Mouse (Mus musculus) hindbrain, embryonic 14.5 days (tissue): ENCODE data around the gene Pdia2. TPM values are rescaled to one million over a fixed set of nuclear protein-coding genes. Genes with fewer than 3 reads are reported as not detected.

Experiments
- ATAC-seq: fragments of 200-750 bp; cut with Nextera tagmentation; 2 replicates; pipeline ENCODE4 v1.8.0; 2017; ENCODE audit warnings: moderate number of reproducible peaks, mild to moderate bottlenecking, moderate TSS enrichment, moderate library complexity; ENCODE audit not compliant: low FRiP score
- DNase-seq: peaks from one replicate; pipeline ENCODE4 v3.0.0-alpha.2; 2015; ENCODE audit warnings: low spot score
- H3K27ac ChIP-seq: fragments of 300-500 bp; sonication (generic); 2 replicates; pipeline ENCODE4 v1.5.1; 2014; ENCODE audit warnings: mild to moderate bottlenecking, moderate library complexity
- H3K27me3 ChIP-seq: fragments of 300-500 bp; sonication (generic); 2 replicates; pipeline ENCODE4 v1.6.1; 2014; ENCODE audit warnings: mild to moderate bottlenecking, low read length, mixed read lengths; ENCODE audit not compliant: control insufficient read depth, insufficient read depth
- H3K36me3 ChIP-seq: fragments of 300-500 bp; sonication (generic); replicated peaks from 2 replicates; pipeline ENCODE4 v1.6.1; 2014; ENCODE audit not compliant: control insufficient read depth, insufficient read depth
- H3K4me1 ChIP-seq: fragments of 300-500 bp; sonication (generic); replicated peaks from 2 replicates; pipeline ENCODE4 v1.6.1; 2014; ENCODE audit warnings: antibody characterized with exemption, low read length, mixed read lengths; ENCODE audit not compliant: control insufficient read depth, insufficient read depth
- H3K4me2 ChIP-seq: fragments of 300-500 bp; sonication (generic); replicated peaks from 2 replicates; pipeline ENCODE4 v1.6.1; 2014; ENCODE audit warnings: mild to moderate bottlenecking, moderate library complexity
- H3K4me3 ChIP-seq: fragments of 300-500 bp; sonication (generic); replicated peaks from 2 replicates; pipeline ENCODE4 v1.5.1; 2014; ENCODE audit warnings: mild to moderate bottlenecking, low read length
- H3K9ac ChIP-seq: fragments of 300-500 bp; sonication (generic); 2 replicates; pipeline ENCODE4 v1.6.1; 2014
- H3K9me3 ChIP-seq: fragments of 300-500 bp; sonication (generic); 2 replicates; pipeline ENCODE4 v1.6.1; 2016; ENCODE audit warnings: low read length; ENCODE audit not compliant: control insufficient read depth
- WGBS: fragments of 180-500 bp; shearing (Covaris S2); extraction: QIAGEN DNeasy Blood & Tissue Kit; methylation state at CpG from one replicate; pipeline ENCODE4 v1.1.7; 2014; 5-methylcytosine and 5-hydroxymethylcytosine counted together
- polyA plus RNA-seq: library from polyadenylated mRNA; unstranded; fragments of >200 nt; fragmentation: Nextera tagmentation; extraction: Ambion mirVana; gene quantifications from 2 replicates; pipeline ENCODE4 v1.2.1, GENCODE M21; 2014

Gene Pdia2
- 0.28 TPM in 1 of 2 replicates, not detected in the other for polyA plus RNA-seq

GRCm38 (mm10) chr17:26198892-26199291 is at the start of gene Pdia2:
Gene Pdia2, minus strand, starts transcription at chr17:26199087.
- Histone ChIP-seq H3K27me3 (peaks cover 48% of the 10 kb centered on the region), H3K4me1 (peaks cover 15% of the 10 kb centered on the region), H3K27ac (no peak within 1 kb of the TSS), H3K36me3 (peaks cover 42% of the 10 kb centered on the region), H3K4me3 (peak within 1 kb of the TSS; percentile 64; the same call in 1 of the 2 replicates), H3K9me3 (no peaks in the 10 kb centered on the region), H3K4me2 (peak within 1 kb of the TSS; percentile 96; the same call in 1 of the 2 replicates), H3K9ac (no peak within 1 kb of the TSS)
- no peak for DNase-seq
- no peak for ATAC-seq
- WGBS, result 81% methylated on average over 4 of the region's 4 CpGs

- H3K4me1 ChIP-seq, result peaks cover 10% of the 10 kb centered on the region; the same call in 1 of the 2 replicates
- peak within 1 kb of the TSS; percentile 69 for H3K9ac ChIP-seq
- H3K27me3 ChIP-seq, result no peaks in the 10 kb centered on the region
- H3K4me2 ChIP-seq, result peak within 1 kb of the TSS; percentile 74
- peak within 1 kb of the TSS; percentile 69 for H3K4me3 ChIP-seq
- DNase-seq, result peak; percentile 92
- no peaks in the 10 kb centered on the region for H3K36me3 ChIP-seq
- H3K9me3 ChIP-seq, result no peaks in the 10 kb centered on the region
- WGBS, result 6% methylated on average over 32 of the region's 33 CpGs
- peak within 1 kb of the TSS; percentile 81 for H3K27ac ChIP-seq
- peak; percentile 96 for ATAC-seq
Measured at GRCm38 (mm10) chr17:26244101-26244841, 45.4 kb upstream of the Pdia2 start, which contains the start of gene Fam234a. Gene Fam234a, minus strand, starts transcription at chr17:26244242.

GRCm38 (mm10) chr17:26243471-26244100 is 44.7 kb upstream of the Pdia2 start:
- Histone ChIP-seq H3K27ac (peak overlapping the region; percentile 81), H3K27me3 (no peaks in the 10 kb centered on the region), H3K4me1 (peaks cover 10% of the 10 kb centered on the region; the same call in 1 of the 2 replicates), H3K4me3 (peak overlapping the region; percentile 69), H3K9me3 (no peaks in the 10 kb centered on the region), H3K4me2 (peak overlapping the region; percentile 74), H3K36me3 (no peaks in the 10 kb centered on the region), H3K9ac (peak overlapping the region; percentile 69)
- WGBS, result under 1% methylated on average over 32 of the region's 32 CpGs
- ATAC-seq, result peak; percentile 85
- DNase-seq, result peak; percentile 59

GRCm38 (mm10) chr17:26240990-26241389 is 42.1 kb upstream of the Pdia2 start:
- Histone ChIP-seq H3K4me3 (no peak overlapping the region), H3K27me3 (no peaks in the 10 kb centered on the region), H3K36me3 (no peaks in the 10 kb centered on the region), H3K4me2 (no peak overlapping the region), H3K9ac (no peak overlapping the region), H3K27ac (no peak overlapping the region), H3K9me3 (no peaks in the 10 kb centered on the region), H3K4me1 (peaks cover 10% of the 10 kb centered on the region; the same call in 1 of the 2 replicates)
- DNase-seq, result no peak
- ATAC-seq, result no peak
- WGBS, result 89% methylated on average over 6 of the region's 6 CpGs

GRCm38 (mm10) chr17:26240120-26240790 is 41.4 kb upstream of the Pdia2 start:
- Histone ChIP-seq H3K36me3 (no peaks in the 10 kb centered on the region), H3K27me3 (no peaks in the 10 kb centered on the region), H3K9ac (no peak overlapping the region), H3K4me3 (no peak overlapping the region), H3K9me3 (no peaks in the 10 kb centered on the region), H3K27ac (no peak overlapping the region), H3K4me2 (no peak overlapping the region), H3K4me1 (peaks cover 10% of the 10 kb centered on the region; the same call in 1 of the 2 replicates)
- 87% methylated on average over 6 of the region's 6 CpGs for WGBS
- ATAC-seq, result no peak
- no peak for DNase-seq

GRCm38 (mm10) chr17:26239551-26239950 is 40.7 kb upstream of the Pdia2 start:
- Histone ChIP-seq H3K27ac (no peak overlapping the region), H3K4me3 (no peak overlapping the region), H3K27me3 (no peaks in the 10 kb centered on the region), H3K4me1 (peaks cover 10% of the 10 kb centered on the region; the same call in 1 of the 2 replicates), H3K36me3 (no peaks in the 10 kb centered on the region), H3K9ac (no peak overlapping the region), H3K4me2 (no peak overlapping the region), H3K9me3 (no peaks in the 10 kb centered on the region)
- no peak for ATAC-seq
- no peak for DNase-seq
- WGBS, result 71% methylated on average over 2 of the region's 2 CpGs

- no peak overlapping the region for H3K27ac ChIP-seq
- no peaks in the 10 kb centered on the region for H3K36me3 ChIP-seq
- ATAC-seq, result no peak
- peaks cover 4% of the 10 kb centered on the region; the same call in 1 of the 2 replicates for H3K4me1 ChIP-seq
- no peak overlapping the region for H3K4me3 ChIP-seq
- no peak for DNase-seq
- no peaks in the 10 kb centered on the region for H3K9me3 ChIP-seq
- no peak overlapping the region for H3K4me2 ChIP-seq
- 91% methylated on average over 10 of the region's 10 CpGs for WGBS
- no peak overlapping the region for H3K9ac ChIP-seq
- no peaks in the 10 kb centered on the region for H3K27me3 ChIP-seq
Measured at GRCm38 (mm10) chr17:26237667-26238066, 38.8 kb upstream of the Pdia2 start.

- H3K9ac ChIP-seq, result no peak overlapping the region
- H3K36me3 ChIP-seq, result no peaks in the 10 kb centered on the region
- no peak overlapping the region for H3K4me3 ChIP-seq
- H3K27me3 ChIP-seq, result no peaks in the 10 kb centered on the region
- WGBS, result 66% methylated on average over 13 of the region's 13 CpGs
- H3K4me2 ChIP-seq, result no peak overlapping the region
- H3K27ac ChIP-seq, result 0 out of 2 replicates have a peak overlapping the region, but pooled peaks have one; percentile 11
- H3K4me1 ChIP-seq, result no peaks in the 10 kb centered on the region
- no peaks in the 10 kb centered on the region for H3K9me3 ChIP-seq
- DNase-seq, result no peak
- no peak for ATAC-seq
Measured at GRCm38 (mm10) chr17:26235077-26235815, 36.4 kb upstream of the Pdia2 start.
